Mouse (Mus musculus): ENCODE results near the gene Ugt8a. TPM values are rescaled to one million over a fixed set of nuclear protein-coding genes. Genes with fewer than 3 reads are reported as not detected.

Gene Ugt8a
- polyA plus RNA-seq, 1 experiment = not detected

- no peak overlapping the region for H3K27ac ChIP-seq (ENCODE audit: insufficient read depth, low read length)
- no peaks in the 10 kb centered on the region for H3K36me3 ChIP-seq (ENCODE audit: control insufficient read depth, insufficient read depth, low read length)
- WGBS = 81% methylated on average over 3 of the region's 3 CpGs
- TF ChIP-seq CTCF (IDR thresholded peaks at IDR 0.05; ENCODE audit: extremely low read depth, insufficient read depth, insufficient read length, insufficient replicate concordance) (no peak), POLR2A (IDR thresholded peaks at IDR 0.05; ENCODE audit: low read depth, low read length) (no peak)
- H3K4me3 ChIP-seq (ENCODE audit: extremely low read depth, insufficient read depth, insufficient read length) = no peak overlapping the region
- peaks cover under 1% of the 10 kb centered on the region; the same call in 1 of the 2 replicates for H3K27me3 ChIP-seq (ENCODE audit: control insufficient read depth, insufficient read depth, low read length)
- H3K4me1 ChIP-seq (ENCODE audit: control insufficient read depth, insufficient read depth, insufficient read length) = no peaks in the 10 kb centered on the region
- DNase-seq (ENCODE audit: low read depth in 1 of 2, low spot score in 2 of 2) = no peak
Measured at GRCm38 (mm10) chr3:125932594-125933237, 5.7 kb downstream of the Ugt8a start.

- Histone ChIP-seq H3K27ac (ENCODE audit: insufficient read depth, low read length) (no peak overlapping the region), H3K4me3 (ENCODE audit: extremely low read depth, insufficient read depth, insufficient read length) (no peak overlapping the region), H3K36me3 (ENCODE audit: control insufficient read depth, insufficient read depth, low read length) (no peaks in the 10 kb centered on the region), H3K4me1 (ENCODE audit: control insufficient read depth, insufficient read depth, insufficient read length) (no peaks in the 10 kb centered on the region), H3K27me3 (ENCODE audit: control insufficient read depth, insufficient read depth, low read length) (no peaks in the 10 kb centered on the region)
- WGBS = 73% methylated on average over 1 of the region's 1 CpGs
- TF ChIP-seq CTCF (IDR thresholded peaks at IDR 0.05; ENCODE audit: extremely low read depth, insufficient read depth, insufficient read length, insufficient replicate concordance) = no peak
- no peak for TF ChIP-seq POLR2A (IDR thresholded peaks at IDR 0.05; ENCODE audit: low read depth, low read length)
- DNase-seq (ENCODE audit: low read depth in 1 of 2, low spot score in 2 of 2) = no peak
Measured at GRCm38 (mm10) chr3:125931059-125931458, 7.4 kb downstream of the Ugt8a start.

GRCm38 (mm10) chr3:125920876-125921275, 17.5 kb downstream of the Ugt8a start:
- no peak for DNase-seq (ENCODE audit: low read depth in 1 of 2, low spot score in 2 of 2)
- WGBS = 68% methylated on average over 2 of the region's 2 CpGs

GRCm38 (mm10) chr3:125898976-125899375, 39.4 kb downstream of the Ugt8a start:
- H3K4me1 ChIP-seq (ENCODE audit: control insufficient read depth, insufficient read depth, insufficient read length) = no peaks in the 10 kb centered on the region
- H3K27ac ChIP-seq (ENCODE audit: insufficient read depth, low read length) = no peak overlapping the region
- no peaks in the 10 kb centered on the region for H3K36me3 ChIP-seq (ENCODE audit: control insufficient read depth, insufficient read depth, low read length)
- H3K4me3 ChIP-seq (ENCODE audit: extremely low read depth, insufficient read depth, insufficient read length) = no peak overlapping the region
- TF ChIP-seq CTCF (IDR thresholded peaks at IDR 0.05; ENCODE audit: extremely low read depth, insufficient read depth, insufficient read length, insufficient replicate concordance) (no peak), POLR2A (IDR thresholded peaks at IDR 0.05; ENCODE audit: low read depth, low read length) (no peak)
- H3K27me3 ChIP-seq (ENCODE audit: control insufficient read depth, insufficient read depth, low read length) = no peaks in the 10 kb centered on the region
- 85% methylated on average over 1 of the region's 1 CpGs for WGBS
- DNase-seq (ENCODE audit: low read depth in 1 of 2, low spot score in 2 of 2) = no peak

More at GRCm38 (mm10) chr3:125920876-125921275, 17.5 kb downstream of the Ugt8a start:
- Histone ChIP-seq H3K36me3 (ENCODE audit: control insufficient read depth, insufficient read depth, low read length) (no peaks in the 10 kb centered on the region), H3K27ac (ENCODE audit: insufficient read depth, low read length) (no peak overlapping the region), H3K4me3 (ENCODE audit: extremely low read depth, insufficient read depth, insufficient read length) (no peak overlapping the region), H3K4me1 (ENCODE audit: control insufficient read depth, insufficient read depth, insufficient read length) (no peaks in the 10 kb centered on the region), H3K27me3 (ENCODE audit: control insufficient read depth, insufficient read depth, low read length) (no peaks in the 10 kb centered on the region)
- TF ChIP-seq CTCF (IDR thresholded peaks at IDR 0.05; ENCODE audit: extremely low read depth, insufficient read depth, insufficient read length, insufficient replicate concordance) = no peak
- TF ChIP-seq POLR2A (IDR thresholded peaks at IDR 0.05; ENCODE audit: low read depth, low read length) = no peak

- no peaks in the 10 kb centered on the region for H3K27me3 ChIP-seq (ENCODE audit: control insufficient read depth, insufficient read depth, low read length)
- no peak for TF ChIP-seq CTCF (IDR thresholded peaks at IDR 0.05; ENCODE audit: extremely low read depth, insufficient read depth, insufficient read length, insufficient replicate concordance)
- no peak for TF ChIP-seq POLR2A (IDR thresholded peaks at IDR 0.05; ENCODE audit: low read depth, low read length)
- no peak for DNase-seq (ENCODE audit: low read depth in 1 of 2, low spot score in 2 of 2)
- no peaks in the 10 kb centered on the region for H3K36me3 ChIP-seq (ENCODE audit: control insufficient read depth, insufficient read depth, low read length)
- no peak overlapping the region for H3K4me3 ChIP-seq (ENCODE audit: extremely low read depth, insufficient read depth, insufficient read length)
- no peak overlapping the region for H3K27ac ChIP-seq (ENCODE audit: insufficient read depth, low read length)
- 68% methylated on average over 2 of the region's 2 CpGs for WGBS
- H3K4me1 ChIP-seq (ENCODE audit: control insufficient read depth, insufficient read depth, insufficient read length) = no peaks in the 10 kb centered on the region
Measured at GRCm38 (mm10) chr3:125887109-125887508, 51.3 kb downstream of the Ugt8a start.

- DNase-seq (ENCODE audit: low read depth in 1 of 2, low spot score in 2 of 2) = no peak
- Histone ChIP-seq H3K4me3 (ENCODE audit: extremely low read depth, insufficient read depth, insufficient read length) (no peak overlapping the region), H3K36me3 (ENCODE audit: control insufficient read depth, insufficient read depth, low read length) (no peaks in the 10 kb centered on the region), H3K27ac (ENCODE audit: insufficient read depth, low read length) (no peak overlapping the region), H3K4me1 (ENCODE audit: control insufficient read depth, insufficient read depth, insufficient read length) (no peaks in the 10 kb centered on the region), H3K27me3 (ENCODE audit: control insufficient read depth, insufficient read depth, low read length) (no peaks in the 10 kb centered on the region)
- TF ChIP-seq CTCF (IDR thresholded peaks at IDR 0.05; ENCODE audit: extremely low read depth, insufficient read depth, insufficient read length, insufficient replicate concordance) = no peak
- 86% methylated on average over 2 of the region's 2 CpGs for WGBS
Measured at GRCm38 (mm10) chr3:125884879-125885278, 53.5 kb downstream of the Ugt8a start.

GRCm38 (mm10) chr3:125884423-125884822, 54.0 kb downstream of the Ugt8a start:
- no peak for DNase-seq (ENCODE audit: low read depth in 1 of 2, low spot score in 2 of 2)
- Histone ChIP-seq H3K27me3 (ENCODE audit: control insufficient read depth, insufficient read depth, low read length) (no peaks in the 10 kb centered on the region), H3K4me1 (ENCODE audit: control insufficient read depth, insufficient read depth, insufficient read length) (no peaks in the 10 kb centered on the region), H3K4me3 (ENCODE audit: extremely low read depth, insufficient read depth, insufficient read length) (no peak overlapping the region), H3K27ac (ENCODE audit: insufficient read depth, low read length) (no peak overlapping the region), H3K36me3 (ENCODE audit: control insufficient read depth, insufficient read depth, low read length) (no peaks in the 10 kb centered on the region)
- TF ChIP-seq POLR2A (IDR thresholded peaks at IDR 0.05; ENCODE audit: low read depth, low read length) = no peak
- no peak for TF ChIP-seq CTCF (IDR thresholded peaks at IDR 0.05; ENCODE audit: extremely low read depth, insufficient read depth, insufficient read length, insufficient replicate concordance)
- WGBS = 68% methylated on average over 2 of the region's 2 CpGs
